Mouse (Mus musculus) common myeloid progenitor, adult 5-6 weeks (primary cell): ENCODE measurements around the gene Tmem186. TPM values are rescaled to one million over a fixed set of nuclear protein-coding genes. Genes with fewer than 3 reads are reported as not detected.

Experiments used
- ATAC-seq: replicated peaks from 2 replicates; pipeline ENCODE4 v1.8.0; 2016; ENCODE audit warnings: low read depth, mild to moderate bottlenecking, moderate TSS enrichment, inconsistent platforms; ENCODE audit not compliant: poor library complexity, severe bottlenecking
- total RNA-seq: library from RNA; stranded (forward); fragments of 200-1000, 187-1606 nt; gene quantifications from 2 replicates; pipeline ENCODE4 v1.2.3, GENCODE M21; 2017

The Tmem186 gene
- 19.9 and 20.4 TPM in 2 replicates for total RNA-seq

GRCm38 (mm10) chr16:8637217-8638051 lies at the start of gene Tmem186, which contains the start of gene Pmm2:
TSS of gene Tmem186 (minus strand) at chr16:8637712.
TSS of gene Pmm2 (plus strand) at chr16:8637674.
- peak; percentile 79 for ATAC-seq

- peak; percentile 66 for ATAC-seq
Observed at GRCm38 (mm10) chr16:8686871-8687535, 49.5 kb upstream of the Tmem186 start.

- ATAC-seq: peak; percentile 80
Observed at GRCm38 (mm10) chr16:8686121-8686870, 48.8 kb upstream of the Tmem186 start.

DNA sequence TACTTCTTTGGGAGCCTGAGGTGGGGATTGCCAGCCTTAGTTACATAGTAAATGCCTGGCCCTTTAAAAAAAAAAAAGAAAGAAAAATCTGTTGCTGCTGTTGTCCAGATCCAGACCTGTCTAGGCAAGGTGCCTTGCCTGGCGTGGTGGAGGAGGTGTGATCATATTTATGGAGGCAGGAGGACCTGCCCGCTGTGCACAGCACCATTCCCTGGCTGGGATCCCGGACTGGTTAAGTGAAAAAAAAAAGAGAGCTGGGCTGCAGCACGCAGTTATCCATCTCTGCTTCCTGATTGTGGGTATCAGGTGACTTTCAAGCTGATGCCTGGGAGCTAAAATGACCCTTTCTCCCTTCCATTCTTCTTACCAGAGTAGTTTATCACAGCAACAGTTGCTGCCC lies 47.6 kb upstream of the Tmem186 start:
- no peak for ATAC-seq

DNA sequence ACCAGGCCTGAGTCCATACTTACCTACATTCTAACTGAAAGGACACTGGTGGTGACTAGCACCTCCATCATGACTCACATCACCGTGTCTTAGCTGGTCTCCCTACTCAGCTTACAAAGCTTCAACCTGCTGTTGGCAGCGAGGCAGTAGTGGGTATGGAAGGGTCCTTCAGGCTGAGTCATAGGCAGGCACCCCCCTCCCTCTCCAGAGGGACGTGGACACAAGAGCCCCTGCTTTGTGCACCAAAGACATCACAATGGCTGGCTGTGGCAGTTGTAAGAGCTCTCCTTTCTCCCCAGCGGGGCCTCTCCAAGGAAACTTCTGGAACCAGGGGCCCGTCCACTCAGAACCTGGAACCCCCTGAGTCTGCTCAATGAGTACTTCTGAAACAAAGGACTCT lies 43.0 kb upstream of the Tmem186 start, which contains the start of gene Gm5767:
TSS of gene Gm5767 (plus strand) at position 301 of the 400 bp plus-strand sequence.
- no peak for ATAC-seq

GRCm38 (mm10) chr16:8679780-8680179 lies 42.3 kb upstream of the Tmem186 start:
- ATAC-seq: no peak

DNA sequence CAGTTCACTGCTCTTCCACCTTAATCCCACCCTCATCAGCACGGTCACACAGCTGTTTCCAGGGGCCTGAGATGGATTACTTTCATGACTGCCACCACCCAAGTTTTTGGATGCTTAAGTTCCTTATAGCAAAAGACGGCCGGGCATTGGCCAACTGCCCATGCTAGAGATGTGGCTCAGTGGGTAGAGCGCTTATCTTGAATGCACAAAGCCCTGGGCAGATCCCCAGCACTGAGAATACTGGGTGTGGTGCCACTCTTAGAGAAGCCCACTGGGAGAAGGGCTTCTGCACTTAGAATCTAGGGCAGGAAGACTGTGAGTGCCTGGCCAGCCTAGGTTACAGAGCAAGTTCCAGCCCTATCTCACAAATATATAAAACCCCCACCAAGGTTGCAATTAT lies 41.2 kb upstream of the Tmem186 start:
- ATAC-seq: peak; percentile 16; the same call in 1 of the 2 replicates

GRCm38 (mm10) chr16:8678035-8678434 lies 40.5 kb upstream of the Tmem186 start:
- ATAC-seq: no peak

DNA sequence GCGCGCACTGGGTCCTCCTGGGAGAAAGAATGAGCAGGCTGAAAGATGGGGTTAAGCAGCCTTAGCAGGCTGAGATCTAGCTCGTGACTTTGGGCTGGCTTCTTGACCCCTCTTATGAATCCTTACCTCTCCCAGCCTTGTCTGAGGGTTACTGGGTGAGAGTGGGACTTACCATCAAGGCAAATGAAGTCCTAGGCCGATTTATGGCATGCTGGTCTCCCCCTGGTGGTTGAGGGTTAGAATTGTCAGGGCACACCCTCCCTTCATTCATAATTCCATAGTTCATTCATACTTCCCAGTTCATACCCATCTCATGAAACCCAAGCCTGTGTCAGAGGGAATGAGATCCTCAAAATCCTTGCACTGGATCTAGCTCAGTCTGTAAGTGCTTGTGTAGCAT lies 39.3 kb upstream of the Tmem186 start:
- peak; percentile 36; the same call in 1 of the 2 replicates for ATAC-seq

DNA sequence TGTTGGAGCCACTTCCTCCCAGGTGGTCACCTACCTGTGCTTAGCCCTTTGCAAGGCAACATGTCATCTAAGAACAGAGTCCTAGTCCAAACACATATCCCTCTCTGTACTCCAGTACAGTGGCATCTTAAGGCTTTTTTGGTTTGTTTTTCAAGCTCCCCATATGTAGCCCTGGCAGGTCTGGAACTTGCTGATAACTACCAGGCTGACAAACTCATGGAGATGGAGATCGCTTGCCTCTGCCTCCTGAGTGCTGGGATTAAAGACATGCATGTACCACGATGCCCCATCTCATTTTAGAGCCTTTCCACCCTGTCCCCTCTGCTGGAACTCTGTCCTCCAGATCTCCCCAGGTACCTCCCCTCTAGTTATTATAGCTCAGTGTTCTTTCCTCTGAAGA lies 38.7 kb upstream of the Tmem186 start:
- ATAC-seq: no peak

- no peak for ATAC-seq
Observed at GRCm38 (mm10) chr16:8675559-8675958, 38.0 kb upstream of the Tmem186 start.

DNA sequence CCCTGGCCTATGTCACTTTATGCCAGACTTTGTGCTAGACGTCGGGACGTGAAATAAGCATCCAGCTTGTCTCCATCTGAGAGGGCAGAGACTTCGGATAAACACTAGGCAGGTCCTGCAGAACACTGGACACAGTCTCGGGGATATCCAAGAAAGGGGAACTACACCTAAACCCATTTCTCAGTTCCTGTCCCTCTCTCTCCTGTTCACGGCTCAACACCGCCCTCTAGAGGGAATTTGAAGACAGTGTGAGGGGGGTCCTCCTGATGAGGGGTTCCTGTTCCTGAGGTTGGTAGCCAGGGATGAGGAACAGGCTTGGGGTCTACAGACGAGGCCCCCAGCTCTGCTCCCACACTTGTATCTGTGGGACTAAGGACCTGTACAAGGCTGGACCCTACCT lies 36.7 kb upstream of the Tmem186 start:
- peak; percentile 58 for ATAC-seq

- ATAC-seq: no peak
Observed at GRCm38 (mm10) chr16:8673343-8673742, 35.8 kb upstream of the Tmem186 start.

GRCm38 (mm10) chr16:8672811-8673210 lies 35.3 kb upstream of the Tmem186 start:
- ATAC-seq: no peak

DNA sequence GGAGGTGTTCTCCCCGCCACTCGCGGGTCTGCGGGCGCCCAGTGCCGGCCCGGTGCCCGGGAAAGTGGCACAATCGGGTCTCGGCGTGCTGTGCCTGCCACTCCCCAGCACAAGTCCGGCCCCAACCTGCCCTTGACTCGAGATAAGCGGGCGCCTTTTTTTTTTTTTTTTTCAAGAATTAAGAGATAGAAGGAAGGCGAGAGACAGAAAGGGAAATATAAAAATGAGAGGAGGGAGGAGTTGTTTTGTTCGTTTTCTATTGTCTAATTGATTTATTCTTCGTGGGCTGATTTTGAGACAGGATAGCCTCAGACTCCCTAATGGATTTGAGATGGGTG lies 34.8 kb upstream of the Tmem186 start:
- no peak for ATAC-seq

- ATAC-seq: peak; percentile 68
Observed at GRCm38 (mm10) chr16:8671551-8672349, 34.2 kb upstream of the Tmem186 start, which contains the start of gene Carhsp1. TSS of gene Carhsp1 (minus strand) at chr16:8672155.

DNA sequence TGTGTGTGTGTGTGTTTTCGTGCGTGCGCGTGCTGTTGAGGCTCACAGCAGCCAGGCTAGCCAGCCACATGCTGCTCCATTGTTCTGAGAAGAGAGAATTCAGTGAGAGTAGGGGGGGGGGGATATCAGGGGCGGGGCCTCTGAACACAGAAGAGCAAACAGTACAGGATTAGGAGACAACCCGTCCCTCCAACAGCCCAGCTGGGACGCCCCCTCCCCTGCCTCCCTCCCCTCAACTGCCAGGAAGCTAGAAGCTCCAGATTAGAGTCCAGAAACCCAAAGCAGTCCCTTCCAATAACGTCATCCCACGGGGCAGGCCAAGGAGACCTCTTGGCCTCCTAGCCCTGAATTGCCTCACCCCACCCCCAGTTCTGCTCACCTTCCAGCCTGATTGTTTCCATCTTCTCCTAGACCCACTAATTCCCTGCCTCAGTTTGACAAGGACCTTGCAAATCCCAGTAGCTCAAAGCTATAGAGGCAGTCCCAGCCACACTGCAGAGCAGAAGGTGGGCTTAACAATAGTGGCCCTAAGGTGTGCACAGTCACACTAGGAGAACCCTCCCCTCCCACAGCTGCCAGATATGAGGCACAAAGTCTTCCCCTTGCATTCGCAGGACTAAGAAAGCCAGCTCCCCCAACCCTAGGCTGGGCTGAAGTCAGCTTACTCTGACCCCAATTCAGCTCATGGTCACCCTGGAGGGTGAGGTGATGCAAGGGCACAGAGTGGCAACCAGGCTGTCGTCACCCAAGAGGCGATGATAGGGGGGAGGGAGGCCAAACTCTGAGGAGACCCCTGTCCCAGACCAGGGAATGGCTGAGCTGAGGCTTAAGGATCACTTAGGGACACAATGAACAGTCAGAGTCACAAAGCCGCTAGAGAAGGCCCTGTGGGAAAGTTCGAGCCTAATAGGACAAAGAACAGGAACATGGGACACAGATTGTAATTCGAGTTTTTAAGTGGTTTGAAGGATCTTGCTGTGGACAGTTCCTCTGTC lies 32.8 kb upstream of the Tmem186 start:
- no peak for ATAC-seq

DNA sequence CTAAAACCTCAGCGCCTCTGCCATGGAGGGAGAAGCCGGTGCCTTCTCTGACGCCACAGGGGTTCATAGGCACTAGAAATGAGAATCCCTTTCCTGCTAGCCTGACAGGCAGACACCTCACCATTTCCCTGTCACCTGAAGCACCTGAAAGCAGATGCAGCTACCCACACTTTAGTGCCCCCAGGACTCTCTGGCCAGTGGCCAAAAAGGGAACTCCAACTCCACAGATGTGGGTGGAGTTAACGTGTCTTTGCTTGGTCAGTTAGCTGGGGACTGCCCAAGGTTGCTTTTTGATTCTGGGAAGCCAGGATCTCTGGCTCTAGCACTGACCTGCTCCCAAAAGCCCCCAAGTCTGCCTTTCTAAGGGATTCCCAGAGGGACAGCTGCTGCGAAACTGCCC lies 31.9 kb upstream of the Tmem186 start:
- ATAC-seq: no peak

- ATAC-seq: no peak
Observed at GRCm38 (mm10) chr16:8668386-8668785, 30.9 kb upstream of the Tmem186 start.
